Mouse (Mus musculus) hindbrain, postnatal 0 days (tissue): ENCODE measurements around the gene Hoxb5. TPM values are rescaled to one million over a fixed set of nuclear protein-coding genes. Genes with fewer than 3 reads are reported as not detected.
A peak's percentile ranks its signal among the peaks of the same experiment; 100 is the strongest.

ENCODE experiments used
- ATAC-seq: fragments of 200-750 bp; cut with Nextera tagmentation; 2 replicates; pipeline ENCODE4 v1.8.0; 2017; ENCODE audit warnings: mild to moderate bottlenecking, moderate TSS enrichment, moderate library complexity
- DNase-seq: peaks from one replicate; pipeline ENCODE4 v3.0.0-alpha.2; 2015; ENCODE audit warnings: low spot score
- H3K27ac ChIP-seq: fragments of 300-500 bp; sonication (generic); 2 replicates; pipeline ENCODE4 v1.5.1; 2014; ENCODE audit warnings: mild to moderate bottlenecking
- H3K27me3 ChIP-seq: fragments of 300-500 bp; sonication (generic); 2 replicates; pipeline ENCODE4 v1.6.1; 2014; ENCODE audit warnings: low read length, mixed read lengths; ENCODE audit not compliant: insufficient read depth
- H3K36me3 ChIP-seq: fragments of 300-500 bp; sonication (generic); 2 replicates; pipeline ENCODE4 v1.6.1; 2014; ENCODE audit warnings: low read length, mixed read lengths; ENCODE audit not compliant: insufficient read depth
- H3K4me1 ChIP-seq: fragments of 300-500 bp; sonication (generic); 2 replicates; pipeline ENCODE4 v1.6.1; 2014; ENCODE audit warnings: antibody characterized with exemption, low read length, mixed read lengths; ENCODE audit not compliant: insufficient read depth
- H3K4me2 ChIP-seq: fragments of 300-500 bp; sonication (generic); 2 replicates; pipeline ENCODE4 v1.6.1; 2014; ENCODE audit warnings: low read depth, mild to moderate bottlenecking, low read length, moderate library complexity, mixed read lengths
- H3K4me3 ChIP-seq: fragments of 300-500 bp; sonication (generic); 2 replicates; pipeline ENCODE4 v1.5.1; 2014; ENCODE audit warnings: low read length
- H3K9ac ChIP-seq: fragments of 300-500 bp; sonication (generic); replicated peaks from 2 replicates; pipeline ENCODE4 v1.6.1; 2014; ENCODE audit warnings: mild to moderate bottlenecking, low read length, moderate library complexity, mixed read lengths
- H3K9me3 ChIP-seq: fragments of 300-500 bp; sonication (generic); 2 replicates; pipeline ENCODE4 v1.6.1; 2016; ENCODE audit warnings: low read length, mixed read lengths
- CTCF ChIP-seq: IDR thresholded peaks from 2 replicates; pipeline ENCODE4 v1.5.1; 2016; ENCODE audit warnings: antibody characterized with exemption, control low read depth, low read depth
- WGBS: fragments of 180-500 bp; shearing (Covaris S2); extraction: QIAGEN DNeasy Blood & Tissue Kit; methylation state at CpG from one replicate; pipeline ENCODE4 v1.1.7; 2014; 5-methylcytosine and 5-hydroxymethylcytosine counted together
- polyA plus RNA-seq: library from polyadenylated mRNA; unstranded; fragments of >200 nt; fragmentation: Nextera tagmentation; extraction: Ambion mirVana; gene quantifications from 2 replicates; pipeline ENCODE4 v1.2.1, GENCODE M21; 2015
- total RNA-seq: library from RNA; depleted of rRNA; stranded (reverse); fragments of >200 nt; gene quantifications from 2 replicates; pipeline ENCODE4 v1.2.3, GENCODE M21; 2014

The Hoxb5 gene
- total and polyA plus RNA-seq, 2 experiments from 2014 or later: 24.3 to 113 TPM

GRCm38 (mm10) chr11:96259511-96259910 lies 43.6 kb upstream of the Hoxb5 start:
- no peaks in the 10 kb centered on the region for H3K4me1 ChIP-seq
- no peak overlapping the region for H3K4me3 ChIP-seq
- H3K9ac ChIP-seq: no peak overlapping the region
- ATAC-seq: no peak
- H3K4me2 ChIP-seq: no peak overlapping the region
- no peak overlapping the region for H3K27ac ChIP-seq
- DNase-seq: no peak
- H3K27me3 ChIP-seq: peaks cover 96% of the 10 kb centered on the region
- TF ChIP-seq CTCF: no peak
- whole genome bisulfite sequencing: 5% methylated on average over 1 of the region's 1 CpGs
- 0 out of 2 replicates have a peak, but pooled peaks cover 4% of the 10 kb centered on the region for H3K9me3 ChIP-seq
- no peaks in the 10 kb centered on the region for H3K36me3 ChIP-seq

GRCm38 (mm10) chr11:96260310-96260970 lies 42.7 kb upstream of the Hoxb5 start:
- under 1% methylated on average over 23 of the region's 23 CpGs for WGBS
- H3K4me1 ChIP-seq: no peaks in the 10 kb centered on the region
- DNase-seq: no peak
- no peak overlapping the region for H3K4me2 ChIP-seq
- no peaks in the 10 kb centered on the region for H3K36me3 ChIP-seq
- no peak overlapping the region for H3K9ac ChIP-seq
- H3K4me3 ChIP-seq: no peak overlapping the region
- 0 out of 2 replicates have a peak, but pooled peaks cover 4% of the 10 kb centered on the region for H3K9me3 ChIP-seq
- ATAC-seq: no peak
- H3K27me3 ChIP-seq: peaks cover 96% of the 10 kb centered on the region
- H3K27ac ChIP-seq: no peak overlapping the region
- TF ChIP-seq CTCF: no peak

GRCm38 (mm10) chr11:96261323-96261890 lies 41.7 kb upstream of the Hoxb5 start:
- Histone ChIP-seq H3K4me2 (no peak overlapping the region), H3K9ac (no peak overlapping the region), H3K36me3 (no peaks in the 10 kb centered on the region), H3K27ac (no peak overlapping the region), H3K9me3 (0 out of 2 replicates have a peak, but pooled peaks cover 4% of the 10 kb centered on the region), H3K4me1 (no peaks in the 10 kb centered on the region), H3K27me3 (peaks cover 94% of the 10 kb centered on the region), H3K4me3 (no peak overlapping the region)
- TF ChIP-seq CTCF: peak; percentile 76
- WGBS: under 1% methylated on average over 24 of the region's 24 CpGs
- DNase-seq: peak; percentile 62
- ATAC-seq: no peak

- 7% methylated on average over 6 of the region's 6 CpGs for WGBS
Measured at GRCm38 (mm10) chr11:96262262-96262830, 40.8 kb upstream of the Hoxb5 start.

GRCm38 (mm10) chr11:96263636-96264389 lies 39.3 kb upstream of the Hoxb5 start:
- no peak for TF ChIP-seq CTCF
- Histone ChIP-seq H3K4me1 (no peaks in the 10 kb centered on the region), H3K9me3 (0 out of 2 replicates have a peak, but pooled peaks cover 4% of the 10 kb centered on the region), H3K9ac (no peak overlapping the region), H3K36me3 (no peaks in the 10 kb centered on the region), H3K27ac (no peak overlapping the region), H3K4me2 (no peak overlapping the region), H3K4me3 (no peak overlapping the region), H3K27me3 (peaks cover 93% of the 10 kb centered on the region)
- WGBS: under 1% methylated on average over 33 of the region's 33 CpGs
- DNase-seq: no peak
- no peak for ATAC-seq

More at GRCm38 (mm10) chr11:96262262-96262830, 40.8 kb upstream of the Hoxb5 start:
- 0 out of 2 replicates have a peak, but pooled peaks cover 4% of the 10 kb centered on the region for H3K9me3 ChIP-seq
- H3K36me3 ChIP-seq: no peaks in the 10 kb centered on the region
- peaks cover 94% of the 10 kb centered on the region for H3K27me3 ChIP-seq
- DNase-seq (no peak), ATAC-seq (no peak)
- H3K4me1 ChIP-seq: no peaks in the 10 kb centered on the region
- no peak overlapping the region for H3K4me3 ChIP-seq
- H3K9ac ChIP-seq: no peak overlapping the region
- no peak for TF ChIP-seq CTCF
- H3K27ac ChIP-seq: no peak overlapping the region
- H3K4me2 ChIP-seq: no peak overlapping the region

- Histone ChIP-seq H3K9me3 (0 out of 2 replicates have a peak, but pooled peaks cover 4% of the 10 kb centered on the region), H3K4me3 (no peak overlapping the region), H3K9ac (no peak overlapping the region), H3K27me3 (peaks cover 93% of the 10 kb centered on the region), H3K36me3 (no peaks in the 10 kb centered on the region), H3K4me1 (no peaks in the 10 kb centered on the region), H3K27ac (no peak overlapping the region), H3K4me2 (no peak overlapping the region)
- TF ChIP-seq CTCF: no peak
- ATAC-seq (no peak), DNase-seq (no peak)
- WGBS: 4% methylated on average over 8 of the region's 8 CpGs
Measured at GRCm38 (mm10) chr11:96264390-96265020, 38.6 kb upstream of the Hoxb5 start.
